ENCODE assay signal across 8 mouse cellular contexts in the genomic region with DNA sequence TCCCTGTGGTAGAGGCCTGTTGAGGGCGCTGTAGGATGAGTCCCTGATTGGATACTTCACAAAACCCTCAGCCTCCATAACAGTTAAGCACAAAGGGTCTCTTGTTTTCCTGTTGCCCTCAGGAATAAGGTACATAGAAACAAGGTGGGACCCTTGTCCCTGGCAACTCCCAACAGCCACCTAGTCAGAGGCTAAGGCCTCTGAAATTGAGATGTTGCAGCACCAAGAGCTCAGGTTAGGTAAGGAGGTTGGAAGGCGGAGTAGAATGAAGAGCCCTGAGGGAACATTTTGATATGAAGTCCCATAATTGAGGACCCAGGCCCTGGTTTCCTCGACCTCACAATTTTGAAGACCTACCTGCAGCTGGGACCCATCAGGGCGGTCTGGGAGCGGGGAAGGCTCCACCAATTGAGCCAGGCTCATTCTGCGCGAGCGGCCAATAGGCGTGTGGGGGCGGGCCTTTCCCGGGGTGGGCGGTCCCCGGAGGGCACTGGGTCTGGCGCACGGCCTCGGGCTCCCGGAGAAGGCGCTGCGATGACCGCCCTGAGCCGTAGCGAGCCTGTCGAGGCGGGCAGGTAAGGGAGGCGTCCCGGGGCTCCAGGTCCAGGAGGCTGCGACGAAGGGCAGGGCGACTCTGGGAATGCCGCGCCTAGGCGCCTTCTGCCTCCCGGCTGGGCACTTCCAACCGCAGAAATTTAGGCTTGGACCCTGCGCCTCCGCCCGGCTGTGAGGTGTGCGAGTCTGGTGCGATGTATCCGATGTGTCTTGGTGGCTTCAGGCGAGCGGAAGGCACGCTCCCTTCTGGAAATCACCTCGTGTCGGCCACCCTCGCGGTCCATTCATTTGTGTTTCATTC. TPM values are rescaled to one million over a fixed set of nuclear protein-coding genes. Genes with fewer than 3 reads are reported as not detected.
DNase-seq lines count a peak whose midpoint lies in the region; ATAC-seq and TF ChIP-seq lines count a peak whose summit lies in the region.

TSS of gene Gramd2 (plus strand) at position 467 of the 856 bp plus-strand sequence.

- H3K4me1 ChIP-seq in E14TG2a.4 (replicated peaks; ENCODE audit: low read depth, low read length), result peaks cover 45% of the 10 kb centered on the region
- peaks cover 14% of the 10 kb centered on the region for H3K4me1 ChIP-seq in forebrain, embryonic 12.5 days
- H3K4me1 ChIP-seq in lung, embryonic 15.5 days, result peaks cover 17% of the 10 kb centered on the region

- peaks cover 46% of the 10 kb centered on the region for H3K36me3 ChIP-seq in E14TG2a.4 (ENCODE audit: insufficient read depth, low read length)
- H3K36me3 ChIP-seq in forebrain, embryonic 12.5 days (replicated peaks), result peaks cover 47% of the 10 kb centered on the region
- peaks cover 44% of the 10 kb centered on the region for H3K36me3 ChIP-seq in lung, embryonic 15.5 days

- peak; percentile 97 for ATAC-seq in forebrain, embryonic 12.5 days (ENCODE audit: low FRiP score)
- ATAC-seq in lung, embryonic 15.5 days (ENCODE audit: borderline replicate concordance, extremely low read depth, low FRiP score, low TSS enrichment), result peak; percentile 94

- H3K27me3 ChIP-seq in E14TG2a.4 (ENCODE audit: insufficient read depth, low read length), result peaks cover 20% of the 10 kb centered on the region
- peaks cover 31% of the 10 kb centered on the region for H3K27me3 ChIP-seq in forebrain, embryonic 12.5 days
- H3K27me3 ChIP-seq in lung, embryonic 15.5 days, result peaks cover 15% of the 10 kb centered on the region

- H3K9me3 ChIP-seq in E14TG2a.4 (ENCODE audit: low read length), result no peaks in the 10 kb centered on the region
- no peaks in the 10 kb centered on the region for H3K9me3 ChIP-seq in forebrain, embryonic 12.5 days
- no peaks in the 10 kb centered on the region for H3K9me3 ChIP-seq in lung, embryonic 15.5 days

- 1% methylated on average over 47 of the region's 47 CpGs for WGBS in forebrain, embryonic 12.5 days
- WGBS in lung, embryonic 15.5 days, result 2% methylated on average over 47 of the region's 47 CpGs

- peak; percentile 42 for DNase-seq in c-Kit-positive CD71-positive TER-119-positive erythroid progenitor cells, embryonic 14.5 days (ENCODE audit: low spot score)
- peak; percentile 80 to 83 for DNase-seq in heart, postnatal 14 days
- peak; percentile 71 to 88 for DNase-seq in kidney, postnatal 36 days
- DNase-seq in ovary, postnatal 10 days (ENCODE audit: low spot score), result peak; percentile 46
- peak; percentile 67 for DNase-seq in thymus, postnatal 14 days

- H3K4me2 ChIP-seq in forebrain, embryonic 12.5 days, result peak within 1 kb of the TSS; percentile 89
- H3K4me2 ChIP-seq in lung, embryonic 15.5 days, result peak within 1 kb of the TSS; percentile 99

- H3K27ac ChIP-seq in forebrain, embryonic 12.5 days, result no peak within 1 kb of the TSS
- peak within 1 kb of the TSS; percentile 41; the same call in 1 of the 2 replicates for H3K27ac ChIP-seq in lung, embryonic 15.5 days

- intact Hi-C loops in heart, postnatal 14 days (cut with DNase I), result loop anchor here (2.0 to 5.0 kb wide), 2 partner anchors 23 to 38 kb away; partner anchors contain the start of gene Pkm

- peak within 1 kb of the TSS; percentile 57 for H3K9ac ChIP-seq in forebrain, embryonic 12.5 days
- H3K9ac ChIP-seq in lung, embryonic 15.5 days, result peak within 1 kb of the TSS; percentile 55

- peak within 1 kb of the TSS; percentile 79 for H3K4me3 ChIP-seq in E14TG2a.4 (replicated peaks; ENCODE audit: low read length)
- peak within 1 kb of the TSS; percentile 44 for H3K4me3 ChIP-seq in forebrain, embryonic 12.5 days (replicated peaks)
- peak within 1 kb of the TSS; percentile 52 for H3K4me3 ChIP-seq in lung, embryonic 15.5 days

- no peak for TF ChIP-seq CTCF in E14TG2a.4 (conservative IDR thresholded peaks at IDR 0.05; ENCODE audit: low read length)

RNA-seq across cellular contexts. Expression of gene Gramd2, which starts in this region (rescaled TPM):
- 0.40 and 0.49 TPM in 2 replicates for polyA plus RNA-seq in forebrain, embryonic 12.5 days (2016; fragmentation: Nextera tagmentation; extraction: Ambion mirVana)
- under 1 TPM; 0.05 to 0.19 TPM for total RNA-seq in heart, postnatal 14 days (2021)
- polyA plus RNA-seq in lung, embryonic 15.5 days (2015; fragmentation: Nextera tagmentation; extraction: Ambion mirVana), result 5.4 and 6.2 TPM in 2 replicates

Comparison
In these comparisons a context has a peak if more than half of its experiments do, and no peak if none do; other contexts are left out.
1. Peak in ATAC-seq, H3K4me3 ChIP-seq, H3K9ac ChIP-seq and H3K4me2 ChIP-seq in forebrain, embryonic 12.5 days; RNA of the gene not detected or under 1 TPM.
2. Peak in DNase-seq in heart, postnatal 14 days; RNA of the gene not detected or under 1 TPM.